In genomic region chr4:32408535-32408934, GRCm38 (mm10) we compare ENCODE assay signal across 22 mouse cellular contexts.
A peak's percentile ranks its signal among the peaks of the same experiment; 100 is the strongest.
DNase-seq lines count a peak whose midpoint lies in the region; TF ChIP-seq lines count a peak whose summit lies in the region.
"Had no signal": no experiment of that assay in that cellular context is flagged by ENCODE, and none has a peak within 500 bp of the region (broad histone marks: within the 10 kb centered on the region; RNA-seq: fewer than 3 reads in every experiment).

No protein-coding gene starts in this region.

- no peak for TF ChIP-seq CTCF in C2C12 (IDR thresholded peaks at IDR 0.05; ENCODE audit: control insufficient read depth, insufficient read depth, insufficient read length)

- no peaks in the 10 kb centered on the region for H3K79me3 ChIP-seq in C2C12 (ENCODE audit: low read depth)

- no peaks in the 10 kb centered on the region for H3K36me3 ChIP-seq in C2C12 (ENCODE audit: control insufficient read depth, insufficient read depth)
- H3K36me3 ChIP-seq: embryonic facial prominence, embryonic 10.5 days; embryonic facial prominence, embryonic 12.5 days; forebrain, embryonic 15.5 days had no signal

- intact Hi-C loops in heart, postnatal 25 days (cut with DNase I), result no loop called here

- peak; percentile 54 for DNase-seq in 3134 (ENCODE audit: extremely low read depth, insufficient read length, low spot score)
- peak; percentile 65 for DNase-seq in 3T3-L1 (ENCODE audit: low read depth, low spot score)
- peak; percentile 15 for DNase-seq in adipocyte (ENCODE audit: low spot score)
- no peak for DNase-seq in heart, postnatal 25 days (ENCODE audit: low spot score)
- no peak for DNase-seq in T-cell, adult 2 months (ENCODE audit: low spot score)
- no peak for DNase-seq in layer of hippocampus, postnatal 14 days (ENCODE audit: low spot score in 2 of 2)
- no peak for DNase-seq in frontal cortex, postnatal 25 days (ENCODE audit: low spot score in 2 of 2)
- DNase-seq: adrenal gland, adult 8-10 months; adrenal gland, postnatal 14 days; adrenal gland, postnatal 36 days; B cell, adult 2 months; cerebellum, adult 11-12 months; cerebellum, adult 2 months; cerebellum, adult 9-10 months; cerebellum, postnatal 25 days; forebrain, postnatal 0 days had no signal

- no peak overlapping the region for H3K4me3 ChIP-seq in C2C12 (ENCODE audit: insufficient read depth, poor library complexity, severe bottlenecking)
- H3K4me3 ChIP-seq: embryonic facial prominence, embryonic 10.5 days; embryonic facial prominence, embryonic 12.5 days; forebrain, embryonic 13.5 days; forebrain, embryonic 15.5 days had no signal

- no peaks in the 10 kb centered on the region for H3K27me3 ChIP-seq in C2C12 (ENCODE audit: control insufficient read depth, insufficient read depth, insufficient read length)
- H3K27me3 ChIP-seq: embryonic facial prominence, embryonic 12.5 days; forebrain, embryonic 13.5 days; forebrain, embryonic 15.5 days; Patski had no signal

- no peak overlapping the region for H3ac ChIP-seq in C2C12 (ENCODE audit: control insufficient read depth, insufficient read length, low read depth)

- H3K79me2 ChIP-seq in C2C12 (ENCODE audit: control insufficient read depth, insufficient read depth), result no peaks in the 10 kb centered on the region

TF ChIP-seq in C2C12, 6 proteins besides CTCF, POLR2A, EP300 and RAD21:
- TF ChIP-seq USF1 (IDR thresholded peaks at IDR 0.05; ENCODE audit: low read depth) (no peak), MYOG (IDR thresholded peaks at IDR 0.05; ENCODE audit: control insufficient read depth, extremely low read depth, insufficient read length) (no peak), CEBPB (IDR thresholded peaks at IDR 0.05; ENCODE audit: low read depth) (peak; percentile 35), FOSL1 (IDR thresholded peaks at IDR 0.05; ENCODE audit: insufficient read depth, low read length, poor library complexity, severe bottlenecking) (no peak), MAX (IDR thresholded peaks at IDR 0.05) (no peak), MYOD1 (IDR thresholded peaks at IDR 0.05; ENCODE audit: control insufficient read depth, insufficient read length, low read depth) (no peak)

Comparison
In these comparisons a context has a peak if more than half of its experiments do, and no peak if none do; other contexts are left out.
1. DNase-seq: peak in 3134 (single experiment), 3T3-L1 (single experiment) and adipocyte (single experiment); none in heart, postnatal 25 days (single experiment), T-cell, adult 2 months (single experiment), layer of hippocampus, postnatal 14 days (0 of 2) and frontal cortex, postnatal 25 days (0 of 2).